Mouse (Mus musculus): Measurements from ENCODE around the gene Slfn8.

DNA sequence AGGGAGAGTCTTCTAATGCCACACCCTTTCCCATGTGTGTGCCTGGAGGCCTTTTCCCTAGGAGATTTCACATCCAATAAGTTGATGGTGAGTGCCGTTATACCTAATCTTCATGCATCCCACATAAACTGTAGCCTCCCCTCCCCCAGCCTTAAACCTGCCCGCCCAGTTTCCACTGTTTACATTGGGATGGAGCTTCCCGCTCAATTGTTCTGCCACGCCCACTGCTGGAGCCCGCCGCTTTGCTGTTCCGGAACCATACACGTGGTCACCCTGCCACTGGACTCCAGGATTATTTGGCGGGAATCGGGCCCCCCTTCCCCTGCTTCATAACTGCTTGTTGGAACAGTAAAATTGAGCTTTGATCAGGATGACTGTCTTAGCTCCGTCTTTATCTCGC is 31.3 kb downstream of the Slfn8 start:
- TF ChIP-seq CTCF (IDR thresholded peaks at IDR 0.05; ENCODE audit: control insufficient read depth, insufficient read depth, insufficient replicate concordance, low read depth, low read length) (no peak), POLR2A (IDR thresholded peaks at IDR 0.05; ENCODE audit: control insufficient read depth, low read depth, low read length) (no peak)

All from testis, adult 2 months (tissue).